Mouse (Mus musculus) neural tube, embryonic 15.5 days (tissue): Measurements from ENCODE around the gene Pts. TPM values are rescaled to one million over a fixed set of nuclear protein-coding genes. Genes with fewer than 3 reads are reported as not detected.

Experiments
- ATAC-seq: fragments of 200-750 bp; cut with Nextera tagmentation; 2 replicates; pipeline ENCODE4 v1.8.0; 2017; ENCODE audit warnings: mild to moderate bottlenecking, moderate TSS enrichment, moderate library complexity; ENCODE audit not compliant: low FRiP score
- H3K27ac ChIP-seq: fragments of 300-500 bp; sonication (generic); replicated peaks from 2 replicates; pipeline ENCODE4 v1.5.1; 2015; ENCODE audit warnings: mild to moderate bottlenecking, inconsistent platforms
- H3K27me3 ChIP-seq: fragments of 300-500 bp; sonication (generic); replicated peaks from 2 replicates; pipeline ENCODE4 v1.6.1; 2015; ENCODE audit warnings: inconsistent platforms
- H3K36me3 ChIP-seq: fragments of 300-500 bp; sonication (generic); 2 replicates; pipeline ENCODE4 v1.6.1; 2015; ENCODE audit warnings: inconsistent platforms
- H3K4me1 ChIP-seq: fragments of 300-500 bp; sonication (generic); 2 replicates; pipeline ENCODE4 v1.6.1; 2015; ENCODE audit warnings: inconsistent platforms
- H3K4me2 ChIP-seq: fragments of 300-500 bp; sonication (generic); 2 replicates; pipeline ENCODE4 v1.6.1; 2015; ENCODE audit warnings: inconsistent platforms, mild to moderate bottlenecking, moderate library complexity
- H3K4me3 ChIP-seq: fragments of 300-500 bp; sonication (generic); replicated peaks from 2 replicates; pipeline ENCODE4 v1.5.1; 2015; ENCODE audit warnings: mild to moderate bottlenecking, inconsistent platforms
- H3K9ac ChIP-seq: fragments of 300-500 bp; sonication (generic); replicated peaks from 2 replicates; pipeline ENCODE4 v1.6.1; 2015; ENCODE audit warnings: mild to moderate bottlenecking, inconsistent platforms
- H3K9me3 ChIP-seq: fragments of 300-500 bp; sonication (generic); replicated peaks from 2 replicates; pipeline ENCODE4 v1.6.1; 2016; ENCODE audit warnings: inconsistent platforms
- WGBS: fragments of 180-500 bp; shearing (Covaris S2); methylation state at CpG from one replicate; pipeline ENCODE4 v1.1.7; 2015; ENCODE audit warnings: mixed read lengths; 5-methylcytosine and 5-hydroxymethylcytosine counted together
- polyA plus RNA-seq: library from polyadenylated mRNA; unstranded; fragments of >200 nt; fragmentation: Nextera tagmentation; extraction: Ambion mirVana; gene quantifications from 2 replicates; pipeline ENCODE4 v1.2.1, GENCODE M21; 2015

Gene Pts
- polyA plus RNA-seq, result 109 and 113 TPM in 2 replicates

DNA sequence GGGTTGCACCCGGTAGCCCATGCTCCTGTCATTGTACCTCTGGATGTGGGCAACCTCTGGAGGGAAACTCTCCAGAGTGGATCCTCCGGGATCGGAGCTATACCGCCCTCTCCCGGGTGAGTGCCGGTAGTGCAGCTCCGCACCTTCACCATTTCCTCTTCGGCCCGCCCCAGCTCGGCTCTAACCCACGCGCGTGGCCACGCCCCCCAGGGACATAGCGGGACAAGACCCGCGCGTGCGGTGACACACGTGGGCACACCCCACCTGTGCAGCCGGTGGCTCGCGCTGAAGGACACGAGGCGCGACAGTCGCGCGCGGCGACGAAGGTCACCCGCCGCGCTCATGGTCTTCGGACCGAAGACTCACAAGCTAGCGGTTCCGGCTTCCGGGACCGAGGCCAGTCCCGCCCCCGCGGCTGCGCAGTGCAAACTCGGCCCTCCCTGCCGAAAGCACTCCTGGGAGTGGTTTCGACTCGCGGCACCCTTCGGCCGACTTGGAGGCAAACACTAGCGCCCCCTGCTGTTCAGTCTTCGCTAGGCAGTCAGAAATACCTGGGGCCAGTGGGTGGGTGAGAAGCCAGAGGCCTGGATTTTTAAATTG is at the start of gene Pts:
Pts (minus strand) TSS at position 432 of the 600 bp plus-strand sequence.
- Histone ChIP-seq H3K4me1 (peaks cover 16% of the 10 kb centered on the region), H3K4me3 (peak within 1 kb of the TSS; percentile 91), H3K27me3 (no peaks in the 10 kb centered on the region), H3K9me3 (no peaks in the 10 kb centered on the region), H3K27ac (peak within 1 kb of the TSS; percentile 89), H3K9ac (peak within 1 kb of the TSS; percentile 82), H3K36me3 (no peaks in the 10 kb centered on the region; the same call in 1 of the 2 replicates), H3K4me2 (peak within 1 kb of the TSS; percentile 69)
- under 1% methylated on average over 54 of the region's 54 CpGs for WGBS
- peak; percentile 99 for ATAC-seq

DNA sequence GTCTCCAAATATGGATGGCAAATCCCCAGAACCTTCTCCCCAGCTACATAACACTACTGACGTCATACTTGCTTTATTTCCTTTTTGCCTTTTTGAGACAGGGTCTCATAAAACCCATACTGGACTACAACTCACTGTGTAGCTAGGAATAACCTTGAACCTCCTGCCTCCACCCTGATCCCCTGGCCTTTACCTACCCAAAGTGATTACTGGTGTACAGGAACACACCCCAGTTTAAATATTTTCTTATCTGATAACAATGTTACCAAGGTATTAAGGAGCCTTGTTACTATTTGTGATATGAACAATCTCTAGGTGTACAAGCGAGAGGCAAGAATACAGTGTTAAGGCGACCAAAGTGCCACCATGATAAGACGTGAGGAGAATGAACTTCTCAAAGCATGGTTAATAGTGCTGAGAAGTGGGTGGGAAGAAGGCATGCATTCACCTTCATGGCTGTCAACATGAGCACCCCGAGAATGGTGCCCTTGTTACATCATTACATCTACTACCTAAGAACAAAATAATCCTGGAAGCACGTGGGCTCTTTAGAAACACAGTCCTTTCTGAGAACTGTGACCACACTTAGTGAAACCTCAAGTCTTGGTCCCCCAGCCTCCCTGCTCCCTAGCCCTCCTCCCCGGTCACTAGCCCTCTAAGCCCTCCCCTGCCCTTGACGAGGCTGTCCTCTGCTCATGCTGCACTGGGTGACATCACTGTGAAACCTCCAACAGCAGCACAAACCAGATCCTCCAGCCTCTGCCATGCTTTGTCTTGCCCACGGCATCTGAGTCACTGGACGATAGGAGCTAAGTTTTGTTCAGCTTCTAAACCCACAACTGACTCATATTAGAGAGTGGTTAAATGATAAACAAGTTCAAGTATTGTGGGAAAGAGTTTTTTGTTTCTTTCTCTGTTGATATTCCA is 41.3 kb upstream of the Pts start:
- H3K27ac ChIP-seq, result no peak overlapping the region
- H3K4me2 ChIP-seq, result no peak overlapping the region
- no peaks in the 10 kb centered on the region for H3K36me3 ChIP-seq
- H3K4me3 ChIP-seq, result no peak overlapping the region
- no peaks in the 10 kb centered on the region for H3K4me1 ChIP-seq
- no peak for ATAC-seq
- no peaks in the 10 kb centered on the region for H3K9me3 ChIP-seq
- no peak overlapping the region for H3K9ac ChIP-seq
- no peaks in the 10 kb centered on the region for H3K27me3 ChIP-seq
- WGBS, result 83% methylated on average over 10 of the region's 10 CpGs

DNA sequence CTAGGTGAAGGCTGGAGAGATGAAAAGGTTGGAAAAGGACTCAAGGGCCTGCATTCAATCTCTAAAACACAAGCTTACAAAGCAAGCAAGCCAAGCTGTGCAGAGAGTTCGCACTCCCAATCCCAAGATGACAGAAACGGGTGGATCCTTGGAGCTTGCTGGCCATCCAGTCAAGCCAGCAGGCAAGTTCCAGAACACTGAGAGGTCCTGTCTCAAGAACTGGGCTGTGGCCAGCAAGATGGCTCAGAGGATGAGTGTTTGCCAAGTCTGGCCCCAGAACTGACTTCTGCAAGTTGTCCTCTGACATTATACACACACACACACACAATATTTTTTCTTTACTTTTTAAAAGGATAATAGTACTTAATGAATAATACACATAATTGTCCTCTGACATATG is 39.4 kb upstream of the Pts start:
- no peaks in the 10 kb centered on the region for H3K27me3 ChIP-seq
- H3K9me3 ChIP-seq, result no peaks in the 10 kb centered on the region
- H3K27ac ChIP-seq, result no peak overlapping the region
- no peak overlapping the region for H3K4me2 ChIP-seq
- no peaks in the 10 kb centered on the region for H3K36me3 ChIP-seq
- no peak overlapping the region for H3K9ac ChIP-seq
- 91% methylated on average over 2 of the region's 2 CpGs for WGBS
- H3K4me1 ChIP-seq, result no peaks in the 10 kb centered on the region
- H3K4me3 ChIP-seq, result no peak overlapping the region
- no peak for ATAC-seq

DNA sequence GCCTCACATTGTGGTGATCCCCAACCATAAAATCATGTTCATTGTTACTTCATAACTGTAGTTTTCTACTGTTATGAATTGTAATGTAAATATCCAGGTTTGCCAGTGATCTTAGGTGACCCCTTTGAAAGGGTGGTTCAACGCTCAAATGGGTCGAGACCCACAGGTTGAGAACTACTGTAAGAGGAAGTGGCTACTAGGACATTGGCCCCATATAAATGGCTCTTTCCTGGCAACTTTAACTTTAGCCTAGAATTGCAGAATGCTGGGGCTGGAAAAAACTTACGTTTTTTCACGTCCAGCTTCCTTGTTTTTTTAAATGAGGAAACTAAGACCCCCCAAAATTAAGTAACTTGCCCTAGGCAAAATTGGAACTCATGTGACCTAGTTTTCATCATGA is 38.8 kb upstream of the Pts start:
- Histone ChIP-seq H3K36me3 (no peaks in the 10 kb centered on the region), H3K9ac (no peak overlapping the region), H3K27ac (no peak overlapping the region), H3K9me3 (no peaks in the 10 kb centered on the region), H3K4me1 (no peaks in the 10 kb centered on the region), H3K27me3 (no peaks in the 10 kb centered on the region), H3K4me3 (no peak overlapping the region), H3K4me2 (no peak overlapping the region)
- WGBS, result 93% methylated on average over 4 of the region's 4 CpGs
- ATAC-seq, result no peak

DNA sequence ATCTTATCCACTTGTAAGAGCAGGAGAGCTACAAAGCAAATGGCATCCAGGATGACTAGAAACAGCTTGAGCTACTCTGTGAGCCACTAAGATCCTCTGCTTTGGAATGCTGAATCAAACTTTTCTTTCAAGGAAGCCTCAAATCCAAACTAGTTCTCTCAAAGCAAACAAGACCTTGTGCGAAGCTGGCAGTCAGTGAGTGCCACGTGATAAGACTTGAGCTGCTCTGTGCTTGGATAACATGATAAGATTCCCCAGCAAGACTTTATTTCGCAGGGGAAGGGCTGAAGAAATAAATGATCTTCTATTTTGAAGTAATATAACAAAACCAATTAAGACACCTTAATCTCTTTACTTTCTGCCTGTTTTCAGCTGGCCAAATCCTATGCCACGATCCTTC is 37.4 kb upstream of the Pts start:
- Histone ChIP-seq H3K9me3 (no peaks in the 10 kb centered on the region), H3K4me3 (no peak overlapping the region), H3K36me3 (no peaks in the 10 kb centered on the region), H3K4me2 (no peak overlapping the region), H3K27me3 (no peaks in the 10 kb centered on the region), H3K4me1 (no peaks in the 10 kb centered on the region), H3K9ac (no peak overlapping the region), H3K27ac (no peak overlapping the region)
- WGBS, result 86% methylated on average over 4 of the region's 4 CpGs
- no peak for ATAC-seq

DNA sequence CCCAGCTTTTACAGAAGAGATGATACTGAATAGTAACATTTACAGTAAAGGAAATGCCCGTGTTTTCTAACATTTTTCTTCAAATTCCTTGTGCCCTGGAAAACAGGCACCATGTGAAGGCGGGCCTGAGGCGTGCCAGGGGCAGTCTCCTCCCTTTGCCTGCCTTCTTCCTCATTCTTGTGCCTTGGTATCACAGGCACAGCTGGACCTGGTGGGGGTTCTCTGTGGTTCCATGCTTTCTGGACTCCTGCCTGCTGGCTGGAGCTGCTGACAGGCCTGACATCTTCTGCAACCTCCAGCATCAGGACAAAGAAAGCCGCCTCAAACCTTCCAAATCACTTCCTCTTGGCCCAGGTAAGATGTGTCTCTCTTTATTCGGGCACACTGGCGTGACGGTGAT is 36.6 kb upstream of the Pts start:
- no peak for ATAC-seq
- H3K4me2 ChIP-seq, result no peak overlapping the region
- H3K9me3 ChIP-seq, result no peaks in the 10 kb centered on the region
- no peaks in the 10 kb centered on the region for H3K27me3 ChIP-seq
- H3K27ac ChIP-seq, result no peak overlapping the region
- H3K9ac ChIP-seq, result no peak overlapping the region
- H3K4me3 ChIP-seq, result no peak overlapping the region
- no peaks in the 10 kb centered on the region for H3K4me1 ChIP-seq
- H3K36me3 ChIP-seq, result no peaks in the 10 kb centered on the region
- WGBS, result 80% methylated on average over 7 of the region's 7 CpGs

DNA sequence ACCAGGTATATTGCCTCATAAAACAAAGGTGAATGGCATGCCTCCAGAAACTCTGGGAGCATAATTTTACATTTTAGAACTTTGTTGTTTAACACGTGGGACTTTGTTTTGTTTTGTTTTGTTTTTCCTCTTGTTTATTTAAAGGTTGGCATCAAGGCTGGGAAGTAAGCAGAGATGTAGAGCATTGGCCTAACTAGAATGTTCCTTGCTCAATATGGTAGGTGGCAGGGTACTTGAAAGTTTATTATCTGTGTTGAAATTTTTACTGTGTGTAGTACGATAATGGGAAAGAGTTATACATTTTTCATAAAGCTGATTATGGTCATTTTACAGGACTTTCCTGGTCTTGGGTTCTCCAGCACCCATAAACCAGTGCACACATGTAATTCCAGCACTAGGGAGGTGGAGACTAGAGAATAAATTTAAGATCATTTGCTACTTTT is 33.4 kb upstream of the Pts start:
- H3K4me2 ChIP-seq, result no peak overlapping the region
- H3K4me1 ChIP-seq, result no peaks in the 10 kb centered on the region
- no peak overlapping the region for H3K9ac ChIP-seq
- H3K9me3 ChIP-seq, result no peaks in the 10 kb centered on the region
- H3K27ac ChIP-seq, result no peak overlapping the region
- 89% methylated on average over 2 of the region's 2 CpGs for WGBS
- no peaks in the 10 kb centered on the region for H3K36me3 ChIP-seq
- H3K4me3 ChIP-seq, result no peak overlapping the region
- H3K27me3 ChIP-seq, result no peaks in the 10 kb centered on the region
- no peak for ATAC-seq

DNA sequence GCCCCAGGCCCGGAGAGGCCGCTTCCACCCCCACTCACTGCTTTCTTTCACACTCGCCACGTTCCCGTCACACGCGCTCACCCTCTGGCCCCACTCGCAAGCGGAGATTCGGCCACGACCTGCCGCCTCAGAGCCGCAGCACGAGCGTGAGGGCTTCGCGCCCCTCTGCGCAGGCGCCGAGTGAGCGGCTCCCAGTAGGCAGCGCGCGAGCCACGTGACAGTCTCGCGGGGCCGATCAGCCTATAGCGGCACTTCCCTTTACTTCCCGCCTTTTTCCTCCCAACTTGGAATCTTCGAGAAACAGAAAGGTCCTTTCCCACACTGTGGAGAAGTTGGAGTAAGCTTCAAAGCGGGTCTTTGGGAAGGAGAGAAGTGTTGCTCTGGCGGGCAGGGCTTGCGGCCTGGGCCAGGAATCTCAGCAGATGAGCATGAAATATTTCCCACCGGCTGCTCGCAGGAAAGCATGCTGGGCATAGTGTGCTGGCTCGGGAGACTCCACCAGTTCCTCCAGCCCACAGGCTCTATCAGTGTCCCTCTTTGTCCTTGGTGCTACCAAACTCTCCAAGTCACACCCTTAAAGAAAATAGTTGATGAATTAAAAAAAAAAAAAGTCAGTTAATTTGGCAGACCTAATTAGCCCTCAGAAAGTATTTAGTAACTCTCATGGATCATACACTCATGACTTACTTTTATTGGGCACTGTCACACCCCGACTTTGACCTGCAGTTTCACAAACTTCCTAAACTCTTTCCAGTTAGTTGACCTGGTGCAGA is 32.8 kb upstream of the Pts start, which contains the start of gene Tex12:
Tex12 (minus strand) TSS at position 181 of the 773 bp plus-strand sequence.
- no peaks in the 10 kb centered on the region for H3K27me3 ChIP-seq
- no peak within 1 kb of the TSS for H3K4me2 ChIP-seq
- no peaks in the 10 kb centered on the region for H3K36me3 ChIP-seq
- H3K9ac ChIP-seq, result no peak within 1 kb of the TSS
- 86% methylated on average over 38 of the region's 38 CpGs for WGBS
- no peak within 1 kb of the TSS for H3K27ac ChIP-seq
- no peak for ATAC-seq
- no peaks in the 10 kb centered on the region for H3K4me1 ChIP-seq
- H3K4me3 ChIP-seq, result no peak within 1 kb of the TSS
- no peaks in the 10 kb centered on the region for H3K9me3 ChIP-seq

DNA sequence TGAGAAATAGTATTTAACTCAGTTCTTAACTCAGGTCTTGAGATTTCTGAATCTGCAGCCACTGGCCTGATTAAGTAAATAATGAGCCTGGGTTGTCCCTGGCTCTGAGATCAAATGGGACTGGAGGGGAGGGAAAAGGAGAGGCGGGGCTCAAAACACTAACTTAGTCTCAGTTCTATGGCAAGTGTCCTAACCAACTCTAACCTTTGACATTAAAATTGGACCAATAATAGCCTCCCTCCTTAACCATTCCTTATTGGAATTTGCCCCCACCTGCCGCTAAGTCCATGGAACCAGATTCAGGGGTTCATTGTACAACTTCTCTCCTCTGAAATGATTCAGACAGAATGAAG is 26.5 kb upstream of the Pts start, which contains the start of gene Bco2:
Bco2 (minus strand) TSS at position 88 of the 353 bp plus-strand sequence.
- no peaks in the 10 kb centered on the region for H3K36me3 ChIP-seq
- peak within 1 kb of the TSS; percentile 29 for H3K4me3 ChIP-seq
- peak within 1 kb of the TSS; percentile 75 for H3K27ac ChIP-seq
- H3K4me1 ChIP-seq, result peaks cover 14% of the 10 kb centered on the region
- H3K9me3 ChIP-seq, result no peaks in the 10 kb centered on the region
- H3K27me3 ChIP-seq, result no peaks in the 10 kb centered on the region
- 0 out of 2 replicates have a peak within 1 kb of the TSS, but pooled peaks have one; percentile 17 for H3K9ac ChIP-seq
- peak within 1 kb of the TSS; percentile 51 for H3K4me2 ChIP-seq
- peak; percentile 28; the same call in 1 of the 2 replicates for ATAC-seq
- 25% methylated on average over 2 of the region's 2 CpGs for WGBS

DNA sequence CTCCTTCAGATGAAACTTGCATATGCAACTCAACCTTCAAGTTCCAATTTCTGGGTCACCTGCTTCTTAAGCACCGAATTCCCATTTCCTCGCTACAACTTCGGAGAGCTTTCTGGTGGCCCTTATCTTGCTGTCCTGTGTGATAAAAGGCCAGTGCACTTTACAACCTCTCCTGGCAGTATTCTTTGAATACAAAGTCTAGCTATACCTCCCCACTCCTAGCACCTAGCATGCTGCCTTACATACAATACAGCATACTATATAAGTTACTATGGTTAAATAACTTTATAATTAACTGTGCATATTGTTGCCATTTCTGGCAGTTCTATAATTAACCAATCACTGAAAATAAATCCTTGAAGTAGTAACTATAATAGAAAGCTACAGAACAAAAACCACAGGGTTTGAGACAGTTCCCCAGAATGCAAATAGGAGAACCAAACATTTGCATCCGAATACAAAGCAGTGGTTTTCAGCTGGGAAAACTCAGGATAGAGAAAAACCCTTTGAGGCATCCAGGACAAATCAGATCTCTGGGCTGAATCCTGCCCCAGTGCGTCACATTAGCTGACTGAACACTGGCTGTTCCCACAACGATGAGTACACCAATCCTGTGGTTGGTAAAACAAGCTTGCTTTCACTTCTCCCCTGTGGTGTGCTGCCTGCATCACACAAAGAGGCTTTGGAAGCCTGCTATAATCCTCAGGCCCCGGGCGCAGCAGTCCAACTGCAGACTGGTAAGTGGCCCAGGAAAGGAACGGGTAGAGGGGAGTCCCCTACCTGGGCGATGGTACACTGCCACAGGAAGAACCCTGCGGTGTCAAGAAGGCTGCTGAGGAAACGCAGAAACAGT is 25.9 kb upstream of the Pts start, which contains the start of gene Il18:
Il18 (plus strand) TSS at position 587 of the 853 bp plus-strand sequence.
- 17% methylated on average over 12 of the region's 12 CpGs for WGBS
- peaks cover 14% of the 10 kb centered on the region for H3K4me1 ChIP-seq
- H3K4me3 ChIP-seq, result peak within 1 kb of the TSS; percentile 29
- 0 out of 2 replicates have a peak within 1 kb of the TSS, but pooled peaks have one; percentile 17 for H3K9ac ChIP-seq
- no peaks in the 10 kb centered on the region for H3K9me3 ChIP-seq
- peak within 1 kb of the TSS; percentile 75 for H3K27ac ChIP-seq
- peak within 1 kb of the TSS; percentile 51 for H3K4me2 ChIP-seq
- ATAC-seq, result peak; percentile 92
- no peaks in the 10 kb centered on the region for H3K27me3 ChIP-seq
- no peaks in the 10 kb centered on the region for H3K36me3 ChIP-seq
